ENCODE assay signal across 14 mouse cellular contexts in genomic region chr12:30286888-30287573, GRCm38 (mm10).
A peak's percentile ranks its signal among the peaks of the same experiment; 100 is the strongest.
DNase-seq lines count a peak whose midpoint lies in the region; ATAC-seq and TF ChIP-seq lines count a peak whose summit lies in the region.
"Had no signal": no experiment of that assay in that cellular context is flagged by ENCODE, and none has a peak within 500 bp of the region (broad histone marks: within the 10 kb centered on the region; RNA-seq: fewer than 3 reads in every experiment).

No protein-coding gene starts in this region.

- peak; percentile 79 for ATAC-seq in forebrain, embryonic 16.5 days
- ATAC-seq in forebrain, embryonic 11.5 days (replicated peaks; ENCODE audit: low FRiP score), result no peak
- ATAC-seq in lung, embryonic 14.5 days (ENCODE audit: insufficient read depth), result no peak
- peak; percentile 61 for ATAC-seq in neural tube, embryonic 15.5 days (ENCODE audit: low FRiP score)
- ATAC-seq: inflammation-experienced regulatory T-cells, adult 6 months had no signal

- no peak for DNase-seq in forebrain, embryonic 11.5 days (ENCODE audit: low spot score)
- DNase-seq in lung, embryonic 14.5 days, result peak; percentile 8
- no peak for DNase-seq in lung, postnatal 10 days
- peak; percentile 10 to 23 for DNase-seq in layer of hippocampus, postnatal 10 days (ENCODE audit: low spot score in 2 of 2)
- DNase-seq in right cerebral cortex, adult 2 months (ENCODE audit: low spot score in 2 of 2), result no peak
- DNase-seq: cerebellum, adult 18-20 months; right cerebral cortex, postnatal 4 days had no signal

- WGBS in forebrain, embryonic 16.5 days, result 17% methylated on average over 5 of the region's 5 CpGs
- 57% methylated on average over 5 of the region's 5 CpGs for WGBS in forebrain, embryonic 11.5 days
- WGBS in lung, embryonic 14.5 days, result 45% methylated on average over 5 of the region's 5 CpGs
- 25% methylated on average over 5 of the region's 5 CpGs for WGBS in neural tube, embryonic 15.5 days

- H3K9me3 ChIP-seq in forebrain, embryonic 16.5 days (ENCODE audit: control insufficient read depth, low read length), result no peaks in the 10 kb centered on the region
- H3K9me3 ChIP-seq in forebrain, embryonic 11.5 days (ENCODE audit: control insufficient read depth, low read length), result no peaks in the 10 kb centered on the region
- H3K9me3 ChIP-seq in lung, embryonic 14.5 days (ENCODE audit: low read depth, low read length), result no peaks in the 10 kb centered on the region
- H3K9me3 ChIP-seq in neural tube, embryonic 15.5 days (replicated peaks), result no peaks in the 10 kb centered on the region
- H3K9me3 ChIP-seq: heart, embryonic 15.5 days; limb, embryonic 12.5 days; liver, embryonic 15.5 days; midbrain, embryonic 12.5 days had no signal

- no peak overlapping the region for H3K27ac ChIP-seq in forebrain, embryonic 16.5 days (ENCODE audit: low read length)
- H3K27ac ChIP-seq in forebrain, embryonic 11.5 days (ENCODE audit: low read depth, low read length), result no peak overlapping the region
- H3K27ac ChIP-seq in lung, embryonic 14.5 days (ENCODE audit: low read depth), result no peak overlapping the region
- H3K27ac ChIP-seq in neural tube, embryonic 15.5 days (replicated peaks), result no peak overlapping the region
- H3K27ac ChIP-seq: heart, embryonic 15.5 days; limb, embryonic 12.5 days; liver, embryonic 15.5 days; midbrain, embryonic 12.5 days had no signal

- no peak overlapping the region for H3K4me2 ChIP-seq in forebrain, embryonic 16.5 days (ENCODE audit: low read length)
- H3K4me2 ChIP-seq in forebrain, embryonic 11.5 days (ENCODE audit: low read depth, low read length, severe bottlenecking), result no peak overlapping the region
- H3K4me2 ChIP-seq in lung, embryonic 14.5 days, result no peak overlapping the region
- H3K4me2 ChIP-seq in neural tube, embryonic 15.5 days, result no peak overlapping the region
- H3K4me2 ChIP-seq: heart, embryonic 15.5 days; limb, embryonic 12.5 days; liver, embryonic 15.5 days; midbrain, embryonic 12.5 days had no signal

- no peak overlapping the region for H3K9ac ChIP-seq in forebrain, embryonic 16.5 days (replicated peaks; ENCODE audit: low read depth, low read length)
- H3K9ac ChIP-seq in forebrain, embryonic 11.5 days (ENCODE audit: low read length), result no peak overlapping the region
- H3K9ac ChIP-seq in lung, embryonic 14.5 days, result no peak overlapping the region
- no peak overlapping the region for H3K9ac ChIP-seq in neural tube, embryonic 15.5 days (replicated peaks)
- H3K9ac ChIP-seq: heart, embryonic 15.5 days; limb, embryonic 12.5 days; liver, embryonic 15.5 days; midbrain, embryonic 12.5 days had no signal

- no peaks in the 10 kb centered on the region for H3K36me3 ChIP-seq in forebrain, embryonic 16.5 days (ENCODE audit: control insufficient read depth, insufficient read depth)
- H3K36me3 ChIP-seq in forebrain, embryonic 11.5 days (ENCODE audit: control insufficient read depth, insufficient read depth, low read length), result no peaks in the 10 kb centered on the region
- no peaks in the 10 kb centered on the region for H3K36me3 ChIP-seq in lung, embryonic 14.5 days (ENCODE audit: insufficient read depth)
- no peaks in the 10 kb centered on the region for H3K36me3 ChIP-seq in neural tube, embryonic 15.5 days
- H3K36me3 ChIP-seq: heart, embryonic 15.5 days; limb, embryonic 12.5 days; liver, embryonic 15.5 days; midbrain, embryonic 12.5 days had no signal

- no peaks in the 10 kb centered on the region for H3K27me3 ChIP-seq in forebrain, embryonic 16.5 days (replicated peaks; ENCODE audit: control insufficient read depth, insufficient read depth, low read length)
- H3K27me3 ChIP-seq in forebrain, embryonic 11.5 days (ENCODE audit: control insufficient read depth, insufficient read depth, low read length), result no peaks in the 10 kb centered on the region
- no peaks in the 10 kb centered on the region for H3K27me3 ChIP-seq in lung, embryonic 14.5 days (ENCODE audit: insufficient read depth, low read length)
- no peaks in the 10 kb centered on the region for H3K27me3 ChIP-seq in neural tube, embryonic 15.5 days (replicated peaks)
- H3K27me3 ChIP-seq: heart, embryonic 15.5 days; liver, embryonic 15.5 days; midbrain, embryonic 12.5 days had no signal

- no peak for TF ChIP-seq CTCF in lung, embryonic 14.5 days (IDR thresholded peaks at IDR 0.05; ENCODE audit: low read depth)

- no peak overlapping the region for H3K4me3 ChIP-seq in forebrain, embryonic 16.5 days (replicated peaks; ENCODE audit: low read length)
- no peak overlapping the region for H3K4me3 ChIP-seq in forebrain, embryonic 11.5 days (ENCODE audit: low read depth, low read length)
- no peak overlapping the region for H3K4me3 ChIP-seq in lung, embryonic 14.5 days (ENCODE audit: low read depth, low read length)
- no peak overlapping the region for H3K4me3 ChIP-seq in neural tube, embryonic 15.5 days (replicated peaks)
- H3K4me3 ChIP-seq: heart, embryonic 15.5 days; limb, embryonic 12.5 days; liver, embryonic 15.5 days; midbrain, embryonic 12.5 days had no signal

- 0 out of 2 replicates have a peak, but pooled peaks cover 2% of the 10 kb centered on the region for H3K4me1 ChIP-seq in forebrain, embryonic 16.5 days (replicated peaks; ENCODE audit: control insufficient read depth, insufficient read depth, low read length)
- H3K4me1 ChIP-seq in forebrain, embryonic 11.5 days (replicated peaks; ENCODE audit: control insufficient read depth, insufficient read depth, low read length), result no peaks in the 10 kb centered on the region
- no peaks in the 10 kb centered on the region for H3K4me1 ChIP-seq in lung, embryonic 14.5 days (ENCODE audit: insufficient read depth)
- 0 out of 2 replicates have a peak, but pooled peaks cover 4% of the 10 kb centered on the region for H3K4me1 ChIP-seq in neural tube, embryonic 15.5 days
- H3K4me1 ChIP-seq: heart, embryonic 15.5 days; liver, embryonic 15.5 days; midbrain, embryonic 12.5 days had no signal

Comparison
In these comparisons a context has a peak if more than half of its experiments do, and no peak if none do; other contexts are left out.
1. ATAC-seq: peak in forebrain, embryonic 16.5 days (single experiment) and neural tube, embryonic 15.5 days (single experiment); none in forebrain, embryonic 11.5 days (single experiment) and lung, embryonic 14.5 days (single experiment).
2. DNase-seq: peak in lung, embryonic 14.5 days (single experiment) and layer of hippocampus, postnatal 10 days (2 of 2); none in forebrain, embryonic 11.5 days (single experiment), lung, postnatal 10 days (single experiment) and right cerebral cortex, adult 2 months (0 of 2).